24 mouse cellular contexts compared by ENCODE assay signal in the genomic region with DNA sequence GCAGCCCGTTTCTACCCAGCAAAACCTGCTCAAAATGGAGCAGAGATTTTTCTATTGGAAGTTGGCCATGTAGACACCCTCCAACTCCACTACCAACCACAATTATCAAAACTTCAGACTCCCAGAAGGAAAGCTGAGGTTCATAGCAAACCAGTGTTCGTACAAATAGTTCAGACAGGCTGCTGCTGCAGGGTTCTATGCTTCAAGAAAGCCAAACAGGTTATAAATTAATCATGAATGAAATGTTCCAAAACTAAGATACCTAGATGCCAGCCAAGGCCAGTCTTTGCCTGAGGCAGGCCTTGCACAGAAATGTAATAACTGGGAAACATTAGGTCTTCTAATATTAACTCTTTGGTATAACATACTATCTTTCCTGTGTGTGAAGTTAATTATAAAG.
DNase-seq lines count a peak whose midpoint lies in the region; ATAC-seq lines count a peak whose summit lies in the region.
"Had no signal": no experiment of that assay in that cellular context is flagged by ENCODE, and none has a peak within 500 bp of the region (broad histone marks: within the 10 kb centered on the region; RNA-seq: fewer than 3 reads in every experiment).

No protein-coding gene starts in this region.

- ATAC-seq in kidney, embryonic 15.5 days (replicated peaks; ENCODE audit: low FRiP score) = no peak
- no peak for ATAC-seq in kidney, embryonic 16.5 days (ENCODE audit: low FRiP score, low TSS enrichment)
- ATAC-seq: CD4-positive, CD25-positive, alpha-beta regulatory T cell, adult 4 months; forebrain, embryonic 13.5 days; forebrain, postnatal 0 days; hindbrain, embryonic 16.5 days had no signal

- no peak overlapping the region for H3K4me3 ChIP-seq in kidney, embryonic 15.5 days (replicated peaks)
- no peak overlapping the region for H3K4me3 ChIP-seq in kidney, embryonic 16.5 days (ENCODE audit: low read length)
- H3K4me3 ChIP-seq: embryonic facial prominence, embryonic 13.5 days; forebrain, embryonic 13.5 days; gastrocnemius, adult 2 months; hindbrain, embryonic 12.5 days had no signal

- no peaks in the 10 kb centered on the region for H3K9me3 ChIP-seq in kidney, embryonic 15.5 days (replicated peaks)
- H3K9me3 ChIP-seq in kidney, embryonic 16.5 days (ENCODE audit: low read length) = no peaks in the 10 kb centered on the region
- H3K9me3 ChIP-seq: embryonic facial prominence, embryonic 13.5 days; forebrain, embryonic 13.5 days; G1E; hindbrain, embryonic 12.5 days had no signal

- WGBS in kidney, embryonic 15.5 days = 66% methylated on average over 2 of the region's 2 CpGs
- 68% methylated on average over 2 of the region's 2 CpGs for WGBS in kidney, embryonic 16.5 days

- H3K4me1 ChIP-seq in kidney, embryonic 15.5 days = no peaks in the 10 kb centered on the region
- H3K4me1 ChIP-seq in kidney, embryonic 16.5 days (ENCODE audit: insufficient read depth, low read length) = no peaks in the 10 kb centered on the region
- H3K4me1 ChIP-seq: embryonic facial prominence, embryonic 13.5 days; forebrain, embryonic 13.5 days; hindbrain, embryonic 12.5 days had no signal

- H3K36me3 ChIP-seq in kidney, embryonic 15.5 days = no peaks in the 10 kb centered on the region
- no peaks in the 10 kb centered on the region for H3K36me3 ChIP-seq in kidney, embryonic 16.5 days (ENCODE audit: insufficient read depth, low read length)
- H3K36me3 ChIP-seq: embryonic facial prominence, embryonic 13.5 days; G1E; hindbrain, embryonic 12.5 days had no signal

- DNase-seq in kidney, adult 11 months = peak; percentile 50
- peak; percentile 47 for DNase-seq in fat pad, adult 2 months (ENCODE audit: extremely low read depth, low read depth, low spot score)
- DNase-seq in kidney, postnatal 36 days = peak; percentile 47 to 48
- DNase-seq in layer of hippocampus, adult 9-11 months = no peak
- no peak for DNase-seq in right cerebral cortex, adult 2 months (ENCODE audit: low spot score in 2 of 2)
- DNase-seq: adrenal gland, adult 8-10 months; B cell, adult 2 months; cerebellum, adult 11-12 months; cerebellum, adult 9-10 months; cerebellum, postnatal 36 days; forebrain, postnatal 0 days; gastrocnemius, adult 2 months; gastrocnemius, postnatal 25 days; heart, adult 11 months; heart, postnatal 10 days; heart, postnatal 4 days had no signal

- H3K9ac ChIP-seq in kidney, embryonic 15.5 days = no peak overlapping the region
- H3K9ac ChIP-seq in kidney, embryonic 16.5 days (replicated peaks; ENCODE audit: low read length) = no peak overlapping the region
- H3K9ac ChIP-seq: embryonic facial prominence, embryonic 13.5 days; forebrain, embryonic 13.5 days; forebrain, postnatal 0 days; hindbrain, embryonic 12.5 days had no signal

- H3K27ac ChIP-seq in kidney, embryonic 15.5 days = no peak overlapping the region; the same call in 1 of the 2 replicates
- peak overlapping the region; percentile 24; the same call in 1 of the 2 replicates for H3K27ac ChIP-seq in kidney, embryonic 16.5 days (ENCODE audit: low read length)
- H3K27ac ChIP-seq: embryonic facial prominence, embryonic 13.5 days; forebrain, embryonic 13.5 days; gastrocnemius, adult 2 months; hindbrain, embryonic 12.5 days had no signal

- no peak overlapping the region for H3K4me2 ChIP-seq in kidney, embryonic 15.5 days
- H3K4me2 ChIP-seq in kidney, embryonic 16.5 days (replicated peaks; ENCODE audit: low read depth, low read length) = no peak overlapping the region
- H3K4me2 ChIP-seq: embryonic facial prominence, embryonic 13.5 days; forebrain, embryonic 13.5 days; hindbrain, embryonic 12.5 days had no signal

- H3K27me3 ChIP-seq in kidney, embryonic 15.5 days = no peaks in the 10 kb centered on the region
- H3K27me3 ChIP-seq in kidney, embryonic 16.5 days (ENCODE audit: insufficient read depth, low read length) = no peaks in the 10 kb centered on the region
- H3K27me3 ChIP-seq: embryonic facial prominence, embryonic 13.5 days; forebrain, embryonic 13.5 days; hindbrain, embryonic 12.5 days had no signal

Comparison
In these comparisons a context has a peak if more than half of its experiments do, and no peak if none do; other contexts are left out.
1. DNase-seq: peak in kidney, adult 11 months (single experiment), fat pad, adult 2 months (single experiment) and kidney, postnatal 36 days (2 of 2); none in layer of hippocampus, adult 9-11 months (single experiment) and right cerebral cortex, adult 2 months (0 of 2).